Comparison of ENCODE assay signal across 8 mouse cellular contexts in the genomic region with DNA sequence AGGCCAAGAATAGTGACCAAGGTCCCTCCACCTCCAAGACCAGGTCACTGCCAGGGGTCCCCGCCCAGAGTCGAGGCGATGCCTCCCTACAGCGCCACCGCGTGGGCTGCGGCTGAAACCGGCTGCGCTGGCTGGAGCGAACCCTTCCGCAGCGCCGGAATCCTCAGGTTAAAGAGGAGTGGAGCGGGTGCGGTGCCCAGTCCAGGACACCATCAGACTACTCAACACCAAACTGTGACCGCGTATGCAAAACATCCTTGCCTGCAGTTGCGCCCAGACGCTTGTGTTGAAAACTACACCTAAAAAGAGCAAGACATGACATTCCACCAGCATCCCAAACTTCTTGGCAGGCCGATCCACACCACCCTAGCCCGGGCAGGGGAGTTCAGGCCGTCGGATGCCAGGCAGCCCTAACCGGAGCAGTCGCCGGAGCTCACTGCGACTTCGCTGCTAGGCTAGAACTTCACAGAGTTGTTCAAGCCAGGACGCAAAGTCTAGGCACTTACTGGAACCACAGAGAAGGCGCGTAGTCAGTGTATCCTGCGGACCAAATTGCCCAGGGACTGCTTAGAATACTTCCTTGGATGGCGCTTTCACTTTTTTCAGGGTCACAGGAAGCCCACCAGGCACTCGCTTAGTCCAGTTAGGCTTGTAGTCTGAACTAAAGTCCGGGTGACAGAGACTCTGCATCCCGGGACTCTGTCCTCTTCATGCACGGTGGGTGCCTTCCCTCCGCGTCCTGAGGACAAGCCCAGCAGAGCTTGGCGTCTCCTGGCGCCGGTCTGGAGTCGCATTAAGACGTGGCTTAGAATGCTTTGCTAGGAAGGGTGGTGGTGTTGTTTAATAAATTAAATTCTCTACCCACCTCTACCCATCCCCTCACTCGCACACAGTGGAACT. TPM values are rescaled to one million over a fixed set of nuclear protein-coding genes. Genes with fewer than 3 reads are reported as not detected.
DNase-seq lines count a peak whose midpoint lies in the region; ATAC-seq and TF ChIP-seq lines count a peak whose summit lies in the region.

No protein-coding gene starts in this region.

- no peaks in the 10 kb centered on the region for H3K9me3 ChIP-seq in embryonic facial prominence, embryonic 13.5 days
- H3K9me3 ChIP-seq in heart, embryonic 13.5 days: no peaks in the 10 kb centered on the region
- H3K9me3 ChIP-seq in kidney, postnatal 0 days (replicated peaks; ENCODE audit: low read length): no peaks in the 10 kb centered on the region
- H3K9me3 ChIP-seq in lung, embryonic 15.5 days: no peaks in the 10 kb centered on the region

- H3K4me1 ChIP-seq in embryonic facial prominence, embryonic 13.5 days: peaks cover 40% of the 10 kb centered on the region
- H3K4me1 ChIP-seq in heart, embryonic 13.5 days: peaks cover 25% of the 10 kb centered on the region
- H3K4me1 ChIP-seq in kidney, postnatal 0 days (replicated peaks; ENCODE audit: insufficient read depth, low read length): peaks cover 3% of the 10 kb centered on the region; the same call in 1 of the 2 replicates
- H3K4me1 ChIP-seq in lung, embryonic 15.5 days: peaks cover 21% of the 10 kb centered on the region

- no peak for ATAC-seq in embryonic facial prominence, embryonic 13.5 days (ENCODE audit: insufficient number of reproducible peaks, insufficient read depth, low FRiP score, low TSS enrichment, low read depth)
- no peak for ATAC-seq in heart, embryonic 13.5 days (ENCODE audit: extremely low read depth, insufficient number of reproducible peaks, low FRiP score, low TSS enrichment)
- ATAC-seq in kidney, postnatal 0 days (replicated peaks; ENCODE audit: low FRiP score, low read depth): peak; percentile 61
- no peak for ATAC-seq in lung, embryonic 15.5 days (ENCODE audit: borderline replicate concordance, extremely low read depth, low FRiP score, low TSS enrichment)

- H3K9ac ChIP-seq in embryonic facial prominence, embryonic 13.5 days: peak overlapping the region; percentile 76
- H3K9ac ChIP-seq in heart, embryonic 13.5 days: no peak overlapping the region
- no peak overlapping the region for H3K9ac ChIP-seq in kidney, postnatal 0 days (ENCODE audit: low read depth, low read length)
- H3K9ac ChIP-seq in lung, embryonic 15.5 days: no peak overlapping the region

- H3K4me2 ChIP-seq in embryonic facial prominence, embryonic 13.5 days: peak overlapping the region; percentile 68
- peak overlapping the region; percentile 63 for H3K4me2 ChIP-seq in heart, embryonic 13.5 days
- H3K4me2 ChIP-seq in kidney, postnatal 0 days (ENCODE audit: low read length): peak overlapping the region; percentile 48
- H3K4me2 ChIP-seq in lung, embryonic 15.5 days: peak overlapping the region; percentile 57

- peak overlapping the region; percentile 83 for H3K27ac ChIP-seq in embryonic facial prominence, embryonic 13.5 days
- H3K27ac ChIP-seq in heart, embryonic 13.5 days (replicated peaks): no peak overlapping the region
- H3K27ac ChIP-seq in kidney, postnatal 0 days: no peak overlapping the region
- no peak overlapping the region for H3K27ac ChIP-seq in lung, embryonic 15.5 days

- peak; percentile 80 for TF ChIP-seq CTCF in kidney, postnatal 0 days (IDR thresholded peaks at IDR 0.05; ENCODE audit: low read depth)

- H3K36me3 ChIP-seq in embryonic facial prominence, embryonic 13.5 days: no peaks in the 10 kb centered on the region
- H3K36me3 ChIP-seq in heart, embryonic 13.5 days: no peaks in the 10 kb centered on the region
- no peaks in the 10 kb centered on the region for H3K36me3 ChIP-seq in kidney, postnatal 0 days (ENCODE audit: insufficient read depth, low read length)
- H3K36me3 ChIP-seq in lung, embryonic 15.5 days: no peaks in the 10 kb centered on the region

- DNase-seq in ES-CJ7 (ENCODE audit: low read depth, low spot score): peak; percentile 81
- DNase-seq in adrenal gland, postnatal 25 days: peak; percentile 68
- DNase-seq in kidney, postnatal 0 days (ENCODE audit: low spot score): peak; percentile 64
- peak; percentile 87 for DNase-seq in retina, embryonic 14.5 days (ENCODE audit: low spot score)
- DNase-seq in adipocyte (ENCODE audit: low spot score): no peak

- under 1% methylated on average over 45 of the region's 45 CpGs for WGBS in embryonic facial prominence, embryonic 13.5 days
- under 1% methylated on average over 45 of the region's 45 CpGs for WGBS in heart, embryonic 13.5 days
- WGBS in kidney, postnatal 0 days: 1% methylated on average over 45 of the region's 45 CpGs
- WGBS in lung, embryonic 15.5 days: 1% methylated on average over 45 of the region's 45 CpGs

- H3K4me3 ChIP-seq in embryonic facial prominence, embryonic 13.5 days: peak overlapping the region; percentile 46
- peak overlapping the region; percentile 39 for H3K4me3 ChIP-seq in heart, embryonic 13.5 days
- H3K4me3 ChIP-seq in kidney, postnatal 0 days (replicated peaks; ENCODE audit: low read depth, low read length): peak overlapping the region; percentile 28
- peak overlapping the region; percentile 27 for H3K4me3 ChIP-seq in lung, embryonic 15.5 days

- peaks cover 64% of the 10 kb centered on the region for H3K27me3 ChIP-seq in embryonic facial prominence, embryonic 13.5 days
- peaks cover 73% of the 10 kb centered on the region for H3K27me3 ChIP-seq in heart, embryonic 13.5 days (replicated peaks)
- H3K27me3 ChIP-seq in kidney, postnatal 0 days (ENCODE audit: insufficient read depth, low read length): peaks cover 58% of the 10 kb centered on the region
- peaks cover 65% of the 10 kb centered on the region for H3K27me3 ChIP-seq in lung, embryonic 15.5 days

RNA-seq across cellular contexts. Expression of a gene that starts 1.0 kb away (rescaled TPM):
- total RNA-seq in adrenal gland, postnatal 25 days (2021): 3.4 and 5.0 TPM in 2 replicates
- polyA plus RNA-seq in embryonic facial prominence, embryonic 13.5 days (2015; fragmentation: Nextera tagmentation; extraction: Ambion mirVana): 19.4 and 23.9 TPM in 2 replicates
- 0.07 and 0.10 TPM in 2 replicates for polyA plus RNA-seq in heart, embryonic 13.5 days (2015; fragmentation: Nextera tagmentation; extraction: Ambion mirVana)
- polyA plus RNA-seq in kidney, postnatal 0 days (2015; fragmentation: Nextera tagmentation; extraction: Ambion mirVana): 2.2 and 2.8 TPM in 2 replicates
- polyA plus RNA-seq in lung, embryonic 15.5 days (2015; fragmentation: Nextera tagmentation; extraction: Ambion mirVana): 0.29 and 0.53 TPM in 2 replicates
